Mouse (Mus musculus) cerebellum, adult 8-10 months (tissue): ENCODE results near the gene Sirpb1a.
"Not testable (repeated sequence)": the region's sequence is repeated elsewhere in the genome, so short reads cannot be mapped to it uniquely, and the experiment has no call there.

ENCODE experiments used
- DNase-seq: peaks from one replicate; pipeline ENCODE4 v3.0.0; 2022

The Sirpb1a gene

GRCm38 (mm10) chr3:15426447-15426846 lies at the start of gene Sirpb1a:
Sirpb1a (minus strand) TSS chr3:15426520.
- not testable (repeated sequence) for DNase-seq

GRCm38 (mm10) chr3:15474831-15475230 lies 48.5 kb upstream of the Sirpb1a start:
- DNase-seq: not testable (repeated sequence)

- DNase-seq: not testable (repeated sequence)
Observed at GRCm38 (mm10) chr3:15470158-15470557, 43.8 kb upstream of the Sirpb1a start.

GRCm38 (mm10) chr3:15443936-15444335 lies 17.6 kb upstream of the Sirpb1a start:
- not testable (repeated sequence) for DNase-seq

GRCm38 (mm10) chr3:15439844-15440243 lies 13.5 kb upstream of the Sirpb1a start:
- not testable (repeated sequence) for DNase-seq

- no peak for DNase-seq
Observed at GRCm38 (mm10) chr3:15427917-15428316, 1.6 kb upstream of the Sirpb1a start.

- not testable (repeated sequence) for DNase-seq
Observed at GRCm38 (mm10) chr3:15355690-15356089, 70.6 kb downstream of the Sirpb1a start.

- DNase-seq: not testable (repeated sequence)
Observed at GRCm38 (mm10) chr3:15350318-15350717, 76.0 kb downstream of the Sirpb1a start.

- DNase-seq: not testable (repeated sequence)
Observed at GRCm38 (mm10) chr3:15345606-15346005, 80.7 kb downstream of the Sirpb1a start.

GRCm38 (mm10) chr3:15340287-15340686 lies 86.0 kb downstream of the Sirpb1a start:
- no peak for DNase-seq

- no peak for DNase-seq
Observed at GRCm38 (mm10) chr3:15334182-15334581, 92.1 kb downstream of the Sirpb1a start.

- DNase-seq: no peak
Observed at GRCm38 (mm10) chr3:15332063-15332462, 94.3 kb downstream of the Sirpb1a start, which contains the start of gene Gm9733. Gm9733 (minus strand) TSS chr3:15332302.

GRCm38 (mm10) chr3:15331545-15331944 lies 94.8 kb downstream of the Sirpb1a start:
- no peak for DNase-seq

GRCm38 (mm10) chr3:15329549-15329948 lies 96.8 kb downstream of the Sirpb1a start:
- DNase-seq: no peak
